Mouse (Mus musculus): ENCODE measurements at regions not wholly inside any gene's neighbourhood (a gene's known extent, or its start where the extent isn't known, plus 50 kb on each side); places are given as distances from the start of the nearest gene placed in this dataset.

DNA sequence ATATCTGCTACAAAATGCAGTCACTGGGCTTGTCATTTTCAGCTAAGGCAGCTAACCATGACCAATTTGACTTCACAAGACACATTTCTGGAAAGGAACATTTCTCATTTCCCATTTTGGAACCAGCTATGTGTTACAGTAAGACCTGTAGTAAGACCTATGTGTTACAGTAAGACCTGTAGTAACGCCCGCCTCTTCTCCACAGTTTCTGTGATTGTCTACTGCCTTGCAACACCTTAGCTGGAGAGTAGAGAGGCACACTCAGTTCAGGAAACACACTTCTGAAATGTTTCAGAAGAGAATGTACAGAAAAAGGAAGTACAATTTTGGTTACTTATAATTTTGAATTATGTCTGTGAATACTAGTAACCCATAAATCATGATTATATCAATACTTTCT, 508.2 kb upstream of the Vrk2 start (continued):
- TF ChIP-seq ELF1 (IDR thresholded peaks at IDR 0.05; ENCODE audit: low read depth, low read length) (no peak), MXI1 (IDR thresholded peaks at IDR 0.05; ENCODE audit: low read depth, low read length) (no peak), MYC (IDR thresholded peaks at IDR 0.05; ENCODE audit: low read depth, low read length) (peak; percentile 58; the same call in 1 of the 2 replicates), SMC3 (IDR thresholded peaks at IDR 0.05; ENCODE audit: low read depth, low read length) (peak; percentile 19; the same call in 1 of the 2 replicates), ZKSCAN1 (IDR thresholded peaks at IDR 0.05; ENCODE audit: borderline replicate concordance, low read depth, low read length) (no peak), MEF2A (IDR thresholded peaks at IDR 0.05; ENCODE audit: borderline replicate concordance, low read depth, low read length) (peak; percentile 91), MAZ (IDR thresholded peaks at IDR 0.05; ENCODE audit: low read depth, low read length) (no peak), TCF12 (IDR thresholded peaks at IDR 0.05; ENCODE audit: low read depth, low read length) (peak; percentile 71), TBP (conservative IDR thresholded peaks at IDR 0.05; ENCODE audit: low read depth, low read length) (no peak), MAX (IDR thresholded peaks at IDR 0.05; ENCODE audit: low read length) (peak; percentile 31; the same call in 1 of the 2 replicates), EP300 (IDR thresholded peaks at IDR 0.05; ENCODE audit: low read length) (peak; percentile 98), KAT2A (IDR thresholded peaks at IDR 0.05; ENCODE audit: insufficient replicate concordance, low read length) (no peak), USF2 (conservative IDR thresholded peaks at IDR 0.05; ENCODE audit: low read depth, low read length) (no peak), NELFE (IDR thresholded peaks at IDR 0.05; ENCODE audit: low read depth, low read length) (no peak), CHD1 (IDR thresholded peaks at IDR 0.05; ENCODE audit: low read depth, low read length) (no peak), BHLHE40 (IDR thresholded peaks at IDR 0.05; ENCODE audit: low read depth, low read length) (peak; percentile 80), POLR2A (IDR thresholded peaks at IDR 0.05; ENCODE audit: low read depth, low read length) (no peak), ETS1 (conservative IDR thresholded peaks at IDR 0.05; ENCODE audit: low read depth, low read length) (peak; percentile 83; the same call in 1 of the 2 replicates), ZNF384 (IDR thresholded peaks at IDR 0.05; ENCODE audit: low read depth, low read length) (no peak), RAD21 (IDR thresholded peaks at IDR 0.05; ENCODE audit: low read depth, low read length) (no peak; the same call in none of the 2 replicates), CHD2 (IDR thresholded peaks at IDR 0.05; ENCODE audit: low read length) (peak; percentile 69; the same call in 1 of the 2 replicates)

DNA sequence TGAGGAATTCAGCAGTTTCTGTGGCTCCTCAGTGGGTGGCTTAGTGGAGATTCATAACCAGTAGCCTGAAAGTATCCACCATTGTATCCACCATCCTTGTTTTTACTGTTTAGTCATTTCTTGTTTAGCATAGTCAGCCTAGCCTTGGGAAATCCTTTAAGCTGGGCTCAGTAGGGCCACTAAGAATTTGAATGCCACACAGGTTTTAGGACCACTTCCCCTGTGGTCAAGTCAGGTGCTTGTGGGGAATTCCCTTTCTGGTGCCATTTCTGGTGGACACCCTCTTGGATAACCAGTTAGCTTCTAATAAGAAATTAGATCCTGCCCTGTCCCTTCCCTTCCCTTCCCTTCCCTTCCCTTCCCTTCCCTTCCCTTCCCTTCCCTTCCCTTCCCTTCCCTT, 502.8 kb upstream of the Vrk2 start:
- Histone ChIP-seq H3K4me3 (replicated peaks in 1 of 3; ENCODE audit: low read depth in 2 of 3, low read length in 2 of 3, poor library complexity in 1 of 3) (no peak overlapping the region), H3K4me2 (ENCODE audit: insufficient read depth, low read depth, poor library complexity, severe bottlenecking) (peak overlapping the region; percentile 34; the same call in 1 of the 2 replicates), H3K36me3 (replicated peaks in 1 of 2; ENCODE audit: control insufficient read depth in 1 of 2, insufficient read depth in 1 of 2, low read length in 1 of 2) (no peaks in the 10 kb centered on the region), H3K4me1 (ENCODE audit: control insufficient read depth in 1 of 2, insufficient read depth in 2 of 2) (peaks cover 19 to 69% of the 10 kb centered on the region in 2 experiments; a peak in 3 of 4 replicates), H3K27me3 (replicated peaks) (no peaks in the 10 kb centered on the region), H3K27ac (ENCODE audit: insufficient read depth, low read depth) (no peak overlapping the region), H3K9me3 (replicated peaks; ENCODE audit: low read length) (peaks cover 9% of the 10 kb centered on the region), H3K9ac (ENCODE audit: insufficient read depth, low read depth) (no peak overlapping the region), H3K79me2 (replicated peaks; ENCODE audit: control insufficient read depth, extremely low read depth, insufficient read depth, poor library complexity, severe bottlenecking) (no peaks in the 10 kb centered on the region)
- peak; percentile 82 for DNase-seq (ENCODE audit: extremely low read depth)
- in situ Hi-C loops (cut with MboI; ENCODE audit: low pct_ligation_motif_present, low pct_unique_long_range_greater_than_20kb, low sequenced_read_pairs) (no loop called here), dilution Hi-C loops (cut with MboI; ENCODE audit: extremely low pct_ligation_motif_present, extremely low pct_unique_long_range_greater_than_20kb, low sequenced_read_pairs) (no loop called here)
- TF ChIP-seq SIN3A (IDR thresholded peaks at IDR 0.05; ENCODE audit: low read length), result no peak
- peak; percentile 88 for TF ChIP-seq ZKSCAN1 (IDR thresholded peaks at IDR 0.05; ENCODE audit: borderline replicate concordance, low read depth, low read length)
- peak; percentile 82 for TF ChIP-seq IRF4 (IDR thresholded peaks at IDR 0.05; ENCODE audit: low read depth, low read length)
- TF ChIP-seq MAFK (IDR thresholded peaks at IDR 0.05; ENCODE audit: insufficient replicate concordance, low read length), result peak; percentile 89
- peak; percentile 85 for TF ChIP-seq TCF12 (IDR thresholded peaks at IDR 0.05; ENCODE audit: low read depth, low read length)
- TF ChIP-seq PAX5 (IDR thresholded peaks at IDR 0.05; ENCODE audit: low read length), result no peak
- peak; percentile 94 for TF ChIP-seq EP300 (IDR thresholded peaks at IDR 0.05; ENCODE audit: low read length)
- TF ChIP-seq JUN (IDR thresholded peaks at IDR 0.05; ENCODE audit: insufficient read depth, low read depth, low read length), result peak; percentile 54
- TF ChIP-seq BHLHE40 (IDR thresholded peaks at IDR 0.05; ENCODE audit: low read depth, low read length), result peak; percentile 89
- TF ChIP-seq ETS1 (conservative IDR thresholded peaks at IDR 0.05; ENCODE audit: low read depth, low read length), result peak; percentile 87
- no peak for TF ChIP-seq CTCF (conservative IDR thresholded peaks at IDR 0.05 in 1 of 2, IDR thresholded peaks at IDR 0.05 in 1 of 2; ENCODE audit: low read depth in 2 of 2, low read length in 2 of 2)
- TF ChIP-seq USF1 (IDR thresholded peaks at IDR 0.05; ENCODE audit: low read depth, low read length), result peak; percentile 17; the same call in 1 of the 2 replicates
- TF ChIP-seq RCOR1 (conservative IDR thresholded peaks at IDR 0.05; ENCODE audit: low read depth, low read length), result 0 out of 2 replicates have a peak, but pooled peaks have one; percentile 73
- TF ChIP-seq MEF2A (IDR thresholded peaks at IDR 0.05; ENCODE audit: borderline replicate concordance, low read depth, low read length), result peak; percentile 81; the same call in 1 of the 2 replicates
- no peak for TF ChIP-seq TBP (conservative IDR thresholded peaks at IDR 0.05; ENCODE audit: low read depth, low read length)
- peak; percentile 69 for TF ChIP-seq JUND (conservative IDR thresholded peaks at IDR 0.05; ENCODE audit: low read depth, low read length)

Measured in CH12.LX (cell line).